Mouse (Mus musculus) lung, postnatal 0 days (tissue): ENCODE measurements at regions not wholly inside any gene's neighbourhood (a gene's known extent, or its start where the extent isn't known, plus 50 kb on each side); places are given as distances from the start of the nearest gene placed in this dataset.

Experiments used
- ATAC-seq: fragments of 200-750 bp; cut with Nextera tagmentation; 2 replicates; pipeline ENCODE4 v1.8.0; 2017; ENCODE audit warnings: moderate library complexity
- DNase-seq: peaks from one replicate; pipeline ENCODE4 v3.0.0-alpha.2; 2016; ENCODE audit warnings: low spot score
- H3K27ac ChIP-seq: fragments of 300-500 bp; sonication (generic); 2 replicates; pipeline ENCODE4 v1.5.1; 2014; ENCODE audit warnings: antibody characterized with exemption, mild to moderate bottlenecking, low read length, mixed read lengths
- H3K27me3 ChIP-seq: fragments of 300-500 bp; sonication (generic); replicated peaks from 2 replicates; pipeline ENCODE4 v1.6.1; 2014; ENCODE audit warnings: low read length, mixed read lengths; ENCODE audit not compliant: insufficient read depth
- H3K36me3 ChIP-seq: fragments of 300-500 bp; sonication (generic); 2 replicates; pipeline ENCODE4 v1.6.1; 2014; ENCODE audit warnings: low read length, mixed read lengths; ENCODE audit not compliant: insufficient read depth
- H3K4me1 ChIP-seq: fragments of 300-500 bp; sonication (generic); 2 replicates; pipeline ENCODE4 v1.6.1; 2014; ENCODE audit warnings: antibody characterized with exemption, low read depth, low read length, mixed read lengths; ENCODE audit not compliant: insufficient read depth
- H3K4me2 ChIP-seq: fragments of 300-500 bp; sonication (generic); replicated peaks from 2 replicates; pipeline ENCODE4 v1.6.1; 2014; ENCODE audit warnings: low read depth, mild to moderate bottlenecking, low read length, moderate library complexity, mixed read lengths
- H3K4me3 ChIP-seq: fragments of 300-500 bp; sonication (generic); 2 replicates; pipeline ENCODE4 v1.5.1; 2014; ENCODE audit warnings: low read depth, low read length
- H3K9ac ChIP-seq: fragments of 300-500 bp; sonication (generic); replicated peaks from 2 replicates; pipeline ENCODE4 v1.6.1; 2014; ENCODE audit warnings: low read depth, mild to moderate bottlenecking
- H3K9me3 ChIP-seq: fragments of 300-500 bp; sonication (generic); 2 replicates; pipeline ENCODE4 v1.6.1; 2016; ENCODE audit warnings: low read length, mixed read lengths
- CTCF ChIP-seq: IDR thresholded peaks from 2 replicates; pipeline ENCODE4 v1.5.1; 2016; ENCODE audit warnings: antibody characterized with exemption, mild to moderate bottlenecking
- EP300 ChIP-seq: IDR thresholded peaks from 2 replicates; pipeline ENCODE4 v1.6.1; 2016; ENCODE audit warnings: antibody characterized with exemption, mild to moderate bottlenecking, control low read depth
- whole genome bisulfite sequencing: fragments of 180-500 bp; shearing (Covaris S2); extraction: QIAGEN DNeasy Blood & Tissue Kit; methylation state at CpG from one replicate; pipeline ENCODE4 v1.1.7; 2014; 5-methylcytosine and 5-hydroxymethylcytosine counted together

DNA sequence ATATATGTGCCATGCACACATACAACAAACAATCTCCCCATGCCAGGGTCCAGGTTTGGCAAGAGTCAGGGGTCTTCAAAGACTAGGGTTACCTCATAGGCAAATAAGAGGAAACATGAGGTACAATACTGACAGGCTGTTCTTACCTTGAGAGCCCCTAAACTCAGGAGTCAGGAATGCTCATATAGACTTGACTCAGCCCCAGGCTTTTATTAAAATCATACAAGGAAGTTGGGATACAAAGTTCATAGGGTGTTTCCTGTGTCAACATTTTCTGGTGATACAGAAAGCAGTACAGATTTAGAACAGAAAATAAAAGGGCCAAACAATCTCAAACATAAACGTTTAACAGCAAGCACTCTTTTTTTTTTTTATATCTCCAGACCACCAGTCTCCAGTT is 2102.4 kb upstream of the Aga start:
- no peak overlapping the region for H3K4me2 ChIP-seq
- 20% methylated on average over 1 of the region's 1 CpGs for WGBS
- no peaks in the 10 kb centered on the region for H3K36me3 ChIP-seq
- no peaks in the 10 kb centered on the region for H3K27me3 ChIP-seq
- H3K9ac ChIP-seq: no peak overlapping the region
- DNase-seq (no peak), ATAC-seq (no peak)
- H3K4me3 ChIP-seq: no peak overlapping the region
- TF ChIP-seq CTCF: no peak
- no peak for TF ChIP-seq EP300
- no peaks in the 10 kb centered on the region for H3K4me1 ChIP-seq
- no peaks in the 10 kb centered on the region for H3K9me3 ChIP-seq
- H3K27ac ChIP-seq: no peak overlapping the region

DNA sequence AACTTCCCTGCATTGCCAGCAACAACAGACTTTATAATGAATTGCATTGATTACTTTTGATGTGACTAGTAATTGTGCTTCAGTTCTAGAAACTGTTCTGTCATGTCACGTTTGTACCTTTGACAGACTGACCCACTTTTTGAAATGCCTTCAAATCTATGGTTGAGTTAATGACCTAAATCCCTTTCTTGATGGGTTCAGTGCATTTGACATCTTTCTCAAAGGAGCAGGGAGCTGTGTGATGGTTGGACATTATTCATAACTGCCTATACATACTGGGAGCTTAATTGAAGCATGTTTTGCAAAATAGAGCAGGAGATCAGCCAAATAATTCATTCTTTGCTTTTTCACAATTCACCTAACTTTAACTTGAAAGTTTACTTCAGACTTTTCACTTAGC is 2083.1 kb upstream of the Aga start:
- no peak overlapping the region for H3K4me2 ChIP-seq
- H3K4me1 ChIP-seq: no peaks in the 10 kb centered on the region
- H3K9ac ChIP-seq: no peak overlapping the region
- WGBS: 53% methylated on average over 1 of the region's 1 CpGs
- no peaks in the 10 kb centered on the region for H3K36me3 ChIP-seq
- TF ChIP-seq EP300: no peak
- DNase-seq (no peak), ATAC-seq (no peak)
- no peak overlapping the region for H3K4me3 ChIP-seq
- no peaks in the 10 kb centered on the region for H3K9me3 ChIP-seq
- no peak overlapping the region for H3K27ac ChIP-seq
- H3K27me3 ChIP-seq: no peaks in the 10 kb centered on the region

DNA sequence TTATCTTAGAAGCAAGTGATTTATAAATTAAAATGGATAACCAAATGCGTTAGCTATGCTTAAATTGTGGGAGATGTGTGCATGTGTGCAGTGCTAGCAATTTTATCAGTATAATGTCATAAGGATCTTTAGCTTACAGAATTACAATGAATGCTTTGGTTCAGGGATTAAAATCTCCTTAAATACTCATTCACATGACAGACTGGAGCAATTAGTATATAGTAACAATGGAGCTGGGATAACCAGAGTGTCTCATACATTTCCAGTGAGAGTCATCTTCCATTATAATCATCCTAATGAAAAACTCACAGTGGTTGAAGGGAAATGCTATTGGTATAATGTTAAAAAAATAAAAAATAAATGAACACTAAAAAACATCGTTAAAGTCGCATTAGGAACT is 2082.7 kb upstream of the Aga start:
- 77% methylated on average over 3 of the region's 3 CpGs for WGBS
- H3K9me3 ChIP-seq: no peaks in the 10 kb centered on the region

DNA sequence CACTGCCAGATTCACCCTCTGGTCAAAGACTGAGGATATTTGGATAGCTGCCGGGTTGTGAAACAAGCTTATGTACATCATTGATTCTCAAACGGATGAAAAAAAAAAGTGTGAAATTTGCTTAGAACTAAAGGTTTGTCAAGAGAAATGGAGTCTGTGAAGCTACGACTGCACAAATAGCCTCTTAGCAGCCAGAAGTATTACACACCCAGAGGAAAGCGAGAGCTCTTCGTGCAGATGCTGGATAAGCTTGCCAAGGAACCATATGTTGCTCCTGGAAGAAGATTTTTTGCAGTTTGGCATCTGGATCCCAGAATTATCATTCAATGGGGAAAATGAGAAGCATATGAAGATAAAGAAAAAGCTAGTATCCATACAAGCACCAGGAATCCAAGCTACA is 2063.9 kb upstream of the Aga start:
- no peak overlapping the region for H3K9ac ChIP-seq
- no peak overlapping the region for H3K4me3 ChIP-seq
- no peaks in the 10 kb centered on the region for H3K4me1 ChIP-seq
- no peak for ATAC-seq
- H3K27ac ChIP-seq: no peak overlapping the region
- 57% methylated on average over 5 of the region's 5 CpGs for WGBS
- peak; percentile 30 for DNase-seq
- H3K36me3 ChIP-seq: no peaks in the 10 kb centered on the region
- no peak overlapping the region for H3K4me2 ChIP-seq
- no peaks in the 10 kb centered on the region for H3K9me3 ChIP-seq
- H3K27me3 ChIP-seq: no peaks in the 10 kb centered on the region
- TF ChIP-seq CTCF (no peak), EP300 (no peak)

More for the DNA sequence above, 2082.7 kb upstream of the Aga start:
- DNase-seq (no peak), ATAC-seq (no peak)
- Histone ChIP-seq H3K4me2 (no peak overlapping the region), H3K4me3 (no peak overlapping the region), H3K27ac (no peak overlapping the region), H3K4me1 (no peaks in the 10 kb centered on the region), H3K36me3 (no peaks in the 10 kb centered on the region), H3K9ac (no peak overlapping the region), H3K27me3 (no peaks in the 10 kb centered on the region)
- TF ChIP-seq EP300 (no peak), CTCF (no peak)

DNA sequence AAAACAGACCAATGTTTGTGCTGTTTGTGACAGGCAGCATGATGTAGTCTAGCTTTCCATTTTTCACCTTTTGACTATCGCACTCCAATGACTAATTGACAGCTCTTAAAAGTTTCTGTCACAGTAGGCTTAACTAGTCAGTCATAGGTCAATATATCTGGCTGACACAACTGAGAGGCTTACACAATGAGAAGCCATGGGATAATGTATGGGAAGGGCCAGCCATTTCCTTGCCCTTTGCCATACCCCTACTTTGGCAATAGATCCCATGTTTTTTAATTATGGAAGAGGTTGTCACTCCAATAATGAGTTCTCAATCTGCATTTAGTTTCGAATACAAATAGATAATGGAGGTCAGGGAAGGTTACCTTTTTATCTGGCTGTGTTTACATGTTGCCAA is 2062.9 kb upstream of the Aga start:
- ATAC-seq (no peak), DNase-seq (no peak)
- no peak overlapping the region for H3K4me3 ChIP-seq
- no peaks in the 10 kb centered on the region for H3K4me1 ChIP-seq
- WGBS: 45% methylated on average over 2 of the region's 2 CpGs
- no peak overlapping the region for H3K4me2 ChIP-seq
- no peaks in the 10 kb centered on the region for H3K36me3 ChIP-seq
- no peak overlapping the region for H3K27ac ChIP-seq
- no peaks in the 10 kb centered on the region for H3K27me3 ChIP-seq
- TF ChIP-seq CTCF (no peak), EP300 (no peak)
- no peaks in the 10 kb centered on the region for H3K9me3 ChIP-seq
- no peak overlapping the region for H3K9ac ChIP-seq

DNA sequence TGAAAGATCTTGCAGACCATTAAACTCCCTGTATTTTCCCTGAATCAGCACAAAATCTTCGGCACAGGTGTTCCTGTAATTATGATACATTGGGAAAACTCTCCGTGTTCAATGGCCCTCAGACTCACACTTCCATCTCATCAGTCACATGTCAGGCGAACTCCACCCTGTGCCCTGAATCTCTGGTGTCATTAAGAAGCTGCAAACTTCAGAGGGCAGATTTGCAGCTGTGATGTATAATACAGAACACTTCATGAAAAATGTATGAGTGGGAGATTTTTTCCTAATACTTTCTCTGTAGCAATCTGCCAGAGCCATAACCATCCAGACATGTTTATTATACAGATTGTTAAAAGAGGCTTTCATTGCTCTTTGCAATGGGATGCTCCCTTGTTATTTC is 2032.1 kb upstream of the Aga start:
- no peak overlapping the region for H3K9ac ChIP-seq
- TF ChIP-seq EP300: no peak
- no peak for TF ChIP-seq CTCF
- H3K4me2 ChIP-seq: no peak overlapping the region
- H3K27ac ChIP-seq: no peak overlapping the region
- no peak for ATAC-seq
- H3K9me3 ChIP-seq: 0 out of 2 replicates have a peak, but pooled peaks cover 4% of the 10 kb centered on the region
- 46% methylated on average over 3 of the region's 3 CpGs for WGBS
- no peaks in the 10 kb centered on the region for H3K4me1 ChIP-seq
- H3K27me3 ChIP-seq: no peaks in the 10 kb centered on the region
- H3K4me3 ChIP-seq: no peak overlapping the region
- DNase-seq: no peak
- no peaks in the 10 kb centered on the region for H3K36me3 ChIP-seq

DNA sequence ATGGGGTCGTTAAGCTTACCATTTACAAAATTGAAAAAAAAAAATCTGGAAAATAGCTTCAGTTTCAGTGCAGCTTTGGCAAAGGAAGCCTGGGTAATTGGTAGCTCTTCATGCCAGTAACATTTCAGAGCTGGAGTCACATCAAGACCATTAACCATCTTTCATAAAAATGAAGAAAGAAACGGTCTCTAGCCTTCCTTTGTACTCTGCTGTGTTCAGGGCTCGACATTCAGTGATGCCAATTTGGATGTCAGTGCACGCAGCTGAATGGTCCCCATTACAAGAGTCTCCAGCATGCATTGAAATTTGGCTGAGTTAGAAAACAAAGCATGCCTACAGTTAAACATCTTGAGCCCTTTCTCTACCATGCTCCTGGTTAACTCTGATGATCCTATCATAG is 2009.0 kb upstream of the Aga start:
- no peak for TF ChIP-seq EP300
- no peak for TF ChIP-seq CTCF
- no peaks in the 10 kb centered on the region for H3K36me3 ChIP-seq
- H3K27me3 ChIP-seq: no peaks in the 10 kb centered on the region
- H3K4me2 ChIP-seq: no peak overlapping the region
- 61% methylated on average over 4 of the region's 4 CpGs for WGBS
- no peak overlapping the region for H3K9ac ChIP-seq
- ATAC-seq: no peak
- H3K27ac ChIP-seq: no peak overlapping the region
- no peaks in the 10 kb centered on the region for H3K9me3 ChIP-seq
- H3K4me3 ChIP-seq: no peak overlapping the region
- no peak for DNase-seq
- H3K4me1 ChIP-seq: no peaks in the 10 kb centered on the region
